Mouse (Mus musculus) midbrain, embryonic 15.5 days (tissue): ENCODE results near the gene Atp8a2. TPM values are rescaled to one million over a fixed set of nuclear protein-coding genes. Genes with fewer than 3 reads are reported as not detected.

Experiments used
- ATAC-seq: fragments of 200-750 bp; cut with Nextera tagmentation; replicated peaks from 2 replicates; pipeline ENCODE4 v1.8.0; 2017; ENCODE audit warnings: moderate TSS enrichment
- H3K27ac ChIP-seq: fragments of 300-500 bp; sonication (generic); 2 replicates; pipeline ENCODE4 v1.5.1; 2015; ENCODE audit warnings: mild to moderate bottlenecking, inconsistent platforms
- H3K27me3 ChIP-seq: fragments of 300-500 bp; sonication (generic); replicated peaks from 2 replicates; pipeline ENCODE4 v1.6.1; 2015; ENCODE audit warnings: inconsistent platforms
- H3K36me3 ChIP-seq: fragments of 300-500 bp; sonication (generic); replicated peaks from 2 replicates; pipeline ENCODE4 v1.6.1; 2015; ENCODE audit warnings: inconsistent platforms
- H3K4me1 ChIP-seq: fragments of 300-500 bp; sonication (generic); 2 replicates; pipeline ENCODE4 v1.6.1; 2015; ENCODE audit warnings: inconsistent platforms
- H3K4me2 ChIP-seq: fragments of 300-500 bp; sonication (generic); 2 replicates; pipeline ENCODE4 v1.6.1; 2015; ENCODE audit warnings: inconsistent platforms, mild to moderate bottlenecking, moderate library complexity
- H3K4me3 ChIP-seq: fragments of 300-500 bp; sonication (generic); 2 replicates; pipeline ENCODE4 v1.5.1; 2015; ENCODE audit warnings: mild to moderate bottlenecking, inconsistent platforms
- H3K9ac ChIP-seq: fragments of 300-500 bp; sonication (generic); 2 replicates; pipeline ENCODE4 v1.6.1; 2015; ENCODE audit warnings: mild to moderate bottlenecking, inconsistent platforms
- H3K9me3 ChIP-seq: fragments of 300-500 bp; sonication (generic); 2 replicates; pipeline ENCODE4 v1.6.1; 2016; ENCODE audit warnings: inconsistent platforms
- WGBS: fragments of 180-500 bp; shearing (Covaris S2); methylation state at CpG from one replicate; pipeline ENCODE4 v1.1.7; 2015; ENCODE audit warnings: mixed read lengths; 5-methylcytosine and 5-hydroxymethylcytosine counted together
- polyA plus RNA-seq: library from polyadenylated mRNA; unstranded; fragments of >200 nt; fragmentation: Nextera tagmentation; extraction: Ambion mirVana; gene quantifications from 2 replicates; pipeline ENCODE4 v1.2.1, GENCODE M21; 2015

The Atp8a2 gene
- polyA plus RNA-seq, 1 experiment from 2014 or later: 49.6 TPM

GRCm38 (mm10) chr14:59701492-59701891 is 495.5 kb downstream of the Atp8a2 start:
- H3K27ac ChIP-seq: peak overlapping the region; percentile 60
- H3K9me3 ChIP-seq: no peaks in the 10 kb centered on the region
- 0 out of 2 replicates have a peak, but pooled peaks have one; percentile 44 for ATAC-seq
- no peaks in the 10 kb centered on the region for H3K27me3 ChIP-seq
- H3K4me2 ChIP-seq: no peak overlapping the region
- WGBS: 18% methylated on average over 5 of the region's 5 CpGs
- no peaks in the 10 kb centered on the region for H3K36me3 ChIP-seq
- H3K4me1 ChIP-seq: peaks cover 7% of the 10 kb centered on the region
- no peak overlapping the region for H3K9ac ChIP-seq
- no peak overlapping the region for H3K4me3 ChIP-seq

- Histone ChIP-seq H3K4me1 (no peaks in the 10 kb centered on the region), H3K9me3 (no peaks in the 10 kb centered on the region), H3K4me2 (no peak overlapping the region), H3K9ac (no peak overlapping the region), H3K4me3 (no peak overlapping the region), H3K27me3 (no peaks in the 10 kb centered on the region), H3K36me3 (no peaks in the 10 kb centered on the region), H3K27ac (no peak overlapping the region)
- ATAC-seq: no peak
- 95% methylated on average over 4 of the region's 4 CpGs for WGBS
Measured at GRCm38 (mm10) chr14:59695160-59695559, 501.8 kb downstream of the Atp8a2 start.

GRCm38 (mm10) chr14:59692164-59692563 is 504.8 kb downstream of the Atp8a2 start:
- no peaks in the 10 kb centered on the region for H3K36me3 ChIP-seq
- H3K27ac ChIP-seq: no peak overlapping the region
- no peak overlapping the region for H3K4me2 ChIP-seq
- H3K27me3 ChIP-seq: no peaks in the 10 kb centered on the region
- no peaks in the 10 kb centered on the region for H3K9me3 ChIP-seq
- no peaks in the 10 kb centered on the region for H3K4me1 ChIP-seq
- no peak overlapping the region for H3K9ac ChIP-seq
- WGBS: 87% methylated on average over 6 of the region's 6 CpGs
- ATAC-seq: no peak
- H3K4me3 ChIP-seq: no peak overlapping the region

- H3K4me1 ChIP-seq: no peaks in the 10 kb centered on the region
- H3K9me3 ChIP-seq: no peaks in the 10 kb centered on the region
- H3K27ac ChIP-seq: no peak overlapping the region
- ATAC-seq: no peak
- 86% methylated on average over 13 of the region's 13 CpGs for WGBS
- no peaks in the 10 kb centered on the region for H3K36me3 ChIP-seq
- H3K9ac ChIP-seq: no peak overlapping the region
- no peaks in the 10 kb centered on the region for H3K27me3 ChIP-seq
- H3K4me2 ChIP-seq: no peak overlapping the region
- H3K4me3 ChIP-seq: no peak overlapping the region
Measured at GRCm38 (mm10) chr14:59691402-59691801, 505.6 kb downstream of the Atp8a2 start.

GRCm38 (mm10) chr14:59690954-59691353 is 506.0 kb downstream of the Atp8a2 start:
- no peaks in the 10 kb centered on the region for H3K4me1 ChIP-seq
- no peak overlapping the region for H3K4me3 ChIP-seq
- H3K27ac ChIP-seq: no peak overlapping the region
- no peaks in the 10 kb centered on the region for H3K27me3 ChIP-seq
- H3K36me3 ChIP-seq: no peaks in the 10 kb centered on the region
- no peaks in the 10 kb centered on the region for H3K9me3 ChIP-seq
- no peak overlapping the region for H3K4me2 ChIP-seq
- H3K9ac ChIP-seq: no peak overlapping the region
- ATAC-seq: no peak
- 74% methylated on average over 12 of the region's 12 CpGs for WGBS

GRCm38 (mm10) chr14:59689596-59689995 is 507.4 kb downstream of the Atp8a2 start:
- ATAC-seq: no peak
- Histone ChIP-seq H3K27ac (no peak overlapping the region), H3K4me3 (no peak overlapping the region), H3K9ac (no peak overlapping the region), H3K4me1 (no peaks in the 10 kb centered on the region), H3K36me3 (no peaks in the 10 kb centered on the region), H3K27me3 (no peaks in the 10 kb centered on the region), H3K9me3 (no peaks in the 10 kb centered on the region), H3K4me2 (no peak overlapping the region)
- 59% methylated on average over 4 of the region's 4 CpGs for WGBS

GRCm38 (mm10) chr14:59686229-59686628 is 510.8 kb downstream of the Atp8a2 start:
- no peak overlapping the region for H3K9ac ChIP-seq
- no peaks in the 10 kb centered on the region for H3K27me3 ChIP-seq
- H3K9me3 ChIP-seq: no peaks in the 10 kb centered on the region
- no peak overlapping the region for H3K27ac ChIP-seq
- no peaks in the 10 kb centered on the region for H3K36me3 ChIP-seq
- H3K4me2 ChIP-seq: no peak overlapping the region
- 66% methylated on average over 5 of the region's 5 CpGs for WGBS
- H3K4me1 ChIP-seq: no peaks in the 10 kb centered on the region
- ATAC-seq: no peak
- no peak overlapping the region for H3K4me3 ChIP-seq

- Histone ChIP-seq H3K9ac (no peak overlapping the region), H3K4me2 (no peak overlapping the region), H3K27me3 (no peaks in the 10 kb centered on the region), H3K27ac (no peak overlapping the region), H3K9me3 (no peaks in the 10 kb centered on the region), H3K4me3 (no peak overlapping the region), H3K4me1 (no peaks in the 10 kb centered on the region), H3K36me3 (no peaks in the 10 kb centered on the region)
- 74% methylated on average over 8 of the region's 8 CpGs for WGBS
- ATAC-seq: no peak
Measured at GRCm38 (mm10) chr14:59685343-59685742, 511.6 kb downstream of the Atp8a2 start.

GRCm38 (mm10) chr14:59681906-59682305 is 515.1 kb downstream of the Atp8a2 start:
- H3K27ac ChIP-seq: no peak overlapping the region
- no peak for ATAC-seq

GRCm38 (mm10) chr14:59677598-59678003 is 519.4 kb downstream of the Atp8a2 start:
- Histone ChIP-seq H3K27me3 (no peaks in the 10 kb centered on the region), H3K4me2 (no peak overlapping the region), H3K4me3 (no peak overlapping the region), H3K9ac (no peak overlapping the region), H3K36me3 (no peaks in the 10 kb centered on the region), H3K4me1 (no peaks in the 10 kb centered on the region), H3K9me3 (no peaks in the 10 kb centered on the region), H3K27ac (no peak overlapping the region)
- ATAC-seq: no peak
- 73% methylated on average over 7 of the region's 7 CpGs for WGBS

More at GRCm38 (mm10) chr14:59681906-59682305, 515.1 kb downstream of the Atp8a2 start:
- no peaks in the 10 kb centered on the region for H3K27me3 ChIP-seq
- no peak overlapping the region for H3K9ac ChIP-seq
- no peak overlapping the region for H3K4me3 ChIP-seq
- WGBS: 76% methylated on average over 4 of the region's 4 CpGs
- no peak overlapping the region for H3K4me2 ChIP-seq
- no peaks in the 10 kb centered on the region for H3K4me1 ChIP-seq
- no peaks in the 10 kb centered on the region for H3K9me3 ChIP-seq
- no peaks in the 10 kb centered on the region for H3K36me3 ChIP-seq

GRCm38 (mm10) chr14:59675330-59675729 is 521.6 kb downstream of the Atp8a2 start:
- Histone ChIP-seq H3K9me3 (no peaks in the 10 kb centered on the region), H3K4me2 (no peak overlapping the region), H3K27me3 (no peaks in the 10 kb centered on the region), H3K36me3 (no peaks in the 10 kb centered on the region), H3K9ac (no peak overlapping the region), H3K27ac (no peak overlapping the region), H3K4me3 (no peak overlapping the region), H3K4me1 (no peaks in the 10 kb centered on the region)
- WGBS: 75% methylated on average over 4 of the region's 4 CpGs
- no peak for ATAC-seq

GRCm38 (mm10) chr14:59674556-59674955 is 522.4 kb downstream of the Atp8a2 start:
- Histone ChIP-seq H3K36me3 (no peaks in the 10 kb centered on the region), H3K9me3 (no peaks in the 10 kb centered on the region), H3K4me2 (no peak overlapping the region), H3K27me3 (no peaks in the 10 kb centered on the region), H3K9ac (no peak overlapping the region), H3K4me3 (no peak overlapping the region), H3K27ac (no peak overlapping the region), H3K4me1 (no peaks in the 10 kb centered on the region)
- ATAC-seq: no peak; the same call in 1 of the 2 replicates
- 39% methylated on average over 8 of the region's 8 CpGs for WGBS

GRCm38 (mm10) chr14:59672893-59673515 is 524.0 kb downstream of the Atp8a2 start:
- H3K9ac ChIP-seq: no peak overlapping the region
- H3K27ac ChIP-seq: no peak overlapping the region
- no peak overlapping the region for H3K4me3 ChIP-seq
- 79% methylated on average over 6 of the region's 6 CpGs for WGBS
- ATAC-seq: no peak
- H3K9me3 ChIP-seq: no peaks in the 10 kb centered on the region
- no peaks in the 10 kb centered on the region for H3K36me3 ChIP-seq
- no peak overlapping the region for H3K4me2 ChIP-seq
- no peaks in the 10 kb centered on the region for H3K4me1 ChIP-seq
- H3K27me3 ChIP-seq: no peaks in the 10 kb centered on the region
